Mouse (Mus musculus) mouse trophoblast stem cell (cell line): Measurements from ENCODE around the gene 1700113H08Rik.

Experiments
- in situ Hi-C, 2 experiments: fragments of 300-500 bp; cut with MseI, MboI; formaldehyde crosslinking; loops; 2 replicates in 1 of 2; 3 replicates in 1 of 2; pipeline ENCODE4 v1.15.1; 2025

Gene 1700113H08Rik

DNA sequence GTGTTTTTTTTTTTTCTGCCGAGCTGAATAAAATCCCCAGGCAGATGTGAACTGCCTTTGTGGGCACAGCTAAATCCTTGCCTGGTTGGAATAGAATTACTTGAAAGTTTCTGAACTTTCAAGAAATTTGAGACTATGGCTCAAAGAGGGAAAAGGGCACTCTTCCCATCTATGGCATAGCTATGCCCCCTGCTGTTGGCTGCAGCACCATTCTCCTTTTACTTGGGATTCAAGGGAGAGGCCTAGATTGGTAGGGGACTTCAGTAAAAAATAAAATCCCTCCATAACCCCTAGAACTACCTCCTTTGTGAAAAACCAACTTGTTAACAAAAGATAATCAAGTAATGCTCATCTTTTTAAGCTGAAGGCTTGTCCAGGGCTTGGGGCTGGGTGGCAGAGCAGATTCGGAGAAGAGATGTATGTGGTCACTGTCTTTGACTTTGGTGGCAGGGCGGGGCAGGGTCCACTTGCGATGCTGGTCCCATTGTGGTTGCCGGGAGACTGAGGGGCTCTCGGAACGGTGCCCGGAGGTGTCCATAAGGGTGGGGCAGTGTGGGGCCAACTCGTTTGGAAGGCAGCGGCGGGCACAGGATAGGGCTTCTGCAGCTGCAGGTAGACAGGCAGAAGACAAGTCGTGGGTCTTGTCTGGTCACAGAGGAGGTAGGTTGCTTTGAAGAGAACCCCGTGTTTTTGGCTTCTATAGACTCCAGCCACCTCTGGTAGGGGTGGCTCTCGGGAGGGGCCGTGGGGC lies at the start of gene 1700113H08Rik:
Gene 1700113H08Rik (plus strand): TSS at position 546 of the 751 bp plus-strand sequence.
- in situ Hi-C loops = no loop called here

DNA sequence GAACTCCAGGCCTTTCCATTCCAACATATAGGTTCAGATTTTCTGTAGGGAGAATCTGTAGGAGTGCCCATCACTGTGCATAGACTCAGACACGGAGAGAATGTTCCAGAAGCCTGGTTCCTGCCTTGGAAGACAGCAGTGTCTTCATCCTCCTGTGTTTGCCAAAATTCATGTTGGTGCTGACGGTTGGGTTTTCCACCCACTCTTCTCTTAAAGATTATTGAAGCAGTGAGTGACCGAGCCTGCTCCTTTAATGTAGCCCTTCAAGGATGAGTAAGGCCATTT lies 49.7 kb upstream of the 1700113H08Rik start:
- in situ Hi-C loops = no loop called here

DNA sequence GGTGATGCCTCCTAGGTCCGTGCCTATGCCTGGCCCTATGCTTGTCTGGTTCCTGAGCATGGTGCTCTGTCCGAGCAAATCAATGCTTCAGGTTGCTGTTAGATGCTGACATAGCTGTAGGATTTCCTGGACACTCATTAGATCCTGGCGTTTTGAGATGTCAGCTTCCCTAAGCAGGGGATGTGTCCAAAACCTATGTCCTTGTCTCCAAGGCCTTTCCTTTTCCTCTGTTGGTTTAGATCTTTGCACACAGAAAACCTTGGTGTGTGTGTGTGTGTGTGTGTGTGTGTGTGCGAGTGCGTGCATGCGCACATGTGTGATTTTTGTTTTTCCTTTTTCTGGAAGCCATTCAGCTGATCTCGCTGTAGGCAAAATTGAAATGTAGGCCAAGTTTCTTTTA lies 45.8 kb upstream of the 1700113H08Rik start:
- in situ Hi-C loops = no loop called here

DNA sequence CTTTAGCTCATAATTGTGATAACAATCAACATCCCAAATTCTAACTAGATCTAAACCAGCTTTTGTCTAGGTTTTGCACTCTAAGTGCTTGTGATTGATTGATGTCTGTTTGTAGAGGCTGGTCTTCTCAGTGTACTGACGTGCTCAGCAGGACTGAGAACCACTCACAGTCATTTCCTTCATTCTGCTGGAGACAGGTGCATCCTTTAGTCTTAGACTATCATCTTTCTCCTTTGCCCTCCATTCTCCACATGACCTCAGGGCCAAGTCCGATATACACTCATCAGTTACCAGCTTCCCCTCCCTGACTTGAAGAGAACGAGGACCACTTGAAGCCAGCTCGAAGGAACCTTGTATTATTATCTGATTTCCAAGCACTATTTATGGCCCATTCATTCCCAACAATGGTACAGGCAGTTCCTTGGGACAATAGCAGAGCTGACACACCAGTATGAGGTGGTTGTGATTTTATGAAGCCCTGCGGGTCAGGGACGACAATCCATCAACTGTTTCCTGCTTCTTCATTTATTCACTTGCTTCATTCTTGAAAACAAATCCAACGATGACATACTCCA lies 43.4 kb upstream of the 1700113H08Rik start:
- in situ Hi-C loops = no loop called here

DNA sequence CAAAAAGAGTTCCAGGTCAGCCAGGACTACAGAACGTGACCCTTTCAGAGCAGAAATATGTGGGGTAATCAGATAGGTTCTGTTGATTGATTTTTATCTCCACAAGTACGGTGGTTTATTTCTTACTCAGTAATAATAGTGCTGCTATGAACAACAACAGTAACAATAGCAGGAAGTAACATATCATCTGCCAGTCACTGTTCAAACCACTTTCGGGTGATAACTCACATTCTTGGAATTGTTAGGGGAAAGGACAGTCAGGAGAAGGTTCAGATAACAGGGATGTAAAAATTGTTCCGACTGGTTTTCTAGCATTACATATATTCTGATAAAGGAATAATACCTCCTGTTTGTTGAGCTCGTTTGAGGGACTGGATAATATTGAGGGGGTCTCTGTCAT lies 42.4 kb upstream of the 1700113H08Rik start:
- in situ Hi-C loops = no loop called here

DNA sequence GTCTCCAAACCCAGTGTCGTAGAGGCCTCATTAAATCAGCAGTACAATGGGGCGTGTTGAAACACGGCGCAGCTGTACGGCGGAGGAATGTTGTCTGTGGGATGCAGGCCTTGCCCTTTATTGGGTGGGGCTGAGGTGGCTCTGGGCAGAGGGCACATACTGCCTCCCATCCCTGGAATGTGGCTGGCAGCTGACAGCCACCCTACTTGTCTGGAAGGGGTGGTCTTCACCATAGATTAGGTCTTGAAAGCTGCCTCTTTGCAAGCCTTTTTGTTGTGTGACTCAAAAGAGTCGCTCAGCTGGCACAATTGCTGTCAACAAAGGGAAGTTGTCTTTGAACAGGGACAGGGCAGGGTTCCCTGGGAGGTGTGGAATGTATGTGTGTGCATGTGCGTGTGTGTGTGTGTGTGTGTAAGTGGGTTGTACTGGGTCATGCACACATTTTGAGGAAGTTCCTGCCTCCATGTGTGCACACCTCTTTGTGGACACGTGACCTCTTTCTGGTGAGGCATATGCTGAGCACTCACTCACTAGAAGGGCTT lies 41.6 kb upstream of the 1700113H08Rik start:
- in situ Hi-C loops = no loop called here

DNA sequence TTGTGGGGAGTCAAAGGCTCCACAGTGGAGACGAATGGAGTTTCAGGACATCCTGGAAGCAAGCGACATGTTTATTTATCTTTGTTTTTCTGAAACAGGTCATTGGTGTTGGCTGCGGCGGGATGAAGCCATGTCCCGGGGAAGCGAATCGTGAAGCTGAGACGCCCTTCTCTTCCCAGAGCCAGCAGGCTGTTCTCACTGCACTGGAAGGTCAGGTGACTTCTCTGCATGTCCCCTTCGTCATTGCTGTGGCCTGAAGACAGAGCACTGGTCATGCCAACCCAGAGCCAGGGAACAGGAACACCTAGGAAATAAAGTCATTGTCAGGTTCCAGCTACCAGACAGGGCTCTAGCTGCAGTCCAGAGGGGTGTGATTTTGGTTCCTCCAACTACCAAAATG lies 39.0 kb upstream of the 1700113H08Rik start:
- in situ Hi-C loops = no loop called here

DNA sequence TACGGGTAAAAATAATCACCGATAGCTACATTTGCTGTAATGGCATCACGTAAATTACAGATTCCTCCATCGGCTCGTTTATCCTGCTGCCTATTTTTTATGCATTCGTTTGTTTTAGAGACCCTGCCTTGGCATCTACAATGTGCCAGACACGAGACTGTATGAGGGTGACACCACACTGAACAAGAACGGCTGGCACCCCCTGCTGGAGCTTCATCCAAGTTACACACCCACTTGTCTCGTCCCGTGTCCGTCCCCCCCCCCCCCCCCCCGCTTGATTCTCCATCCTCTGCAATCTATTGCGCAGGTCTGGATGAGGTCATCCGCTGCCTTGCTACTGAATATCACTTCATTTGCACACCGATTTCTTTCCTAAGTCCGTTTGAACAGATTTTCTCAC lies 37.1 kb upstream of the 1700113H08Rik start:
- in situ Hi-C loops = loop anchor here in 1 of 2 experiments (10.0 kb wide), 1 partner anchor 104 kb away; no protein-coding TSS in a partner anchor

DNA sequence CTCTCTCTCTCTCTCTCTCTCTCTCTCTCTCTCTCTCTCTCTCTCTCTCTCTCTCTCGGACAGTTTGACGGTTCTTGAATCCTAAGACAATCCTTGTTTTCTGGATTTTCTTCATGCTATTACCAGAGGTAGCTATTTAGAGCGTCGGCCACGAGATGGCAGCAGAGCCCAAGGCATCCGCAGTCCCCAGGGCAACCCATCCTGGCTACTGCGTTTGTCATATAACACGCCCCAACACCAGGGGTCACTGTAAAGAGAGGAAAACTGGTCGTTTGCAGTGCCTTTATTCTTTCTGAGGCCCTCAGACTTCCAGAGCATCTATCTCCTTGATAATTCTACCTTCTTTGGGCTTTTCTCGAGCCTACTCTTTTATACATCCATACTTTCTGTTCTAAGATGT lies 33.0 kb upstream of the 1700113H08Rik start:
- in situ Hi-C loops = loop anchor here (5.0 to 10.0 kb wide), 2 partner anchors 100 to 477 kb away; no protein-coding TSS in a partner anchor

DNA sequence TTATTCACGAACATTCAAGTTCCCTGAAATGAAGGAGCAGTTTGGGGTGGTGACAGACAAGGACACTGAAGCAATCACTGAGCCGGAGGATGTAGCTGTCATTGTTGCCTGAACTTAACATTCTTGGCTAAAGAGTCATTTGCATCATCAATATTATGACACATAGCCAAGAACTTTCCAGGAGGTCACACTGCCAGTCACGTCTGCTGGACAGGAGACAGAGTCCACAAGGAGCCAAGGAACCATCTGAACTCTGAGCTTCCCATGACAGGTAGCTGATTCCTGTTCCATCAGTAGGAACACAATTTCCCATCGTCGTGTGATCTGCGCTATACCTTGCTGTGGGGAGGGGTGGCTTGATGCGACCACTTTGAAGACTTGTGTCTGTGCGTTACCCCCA lies 25.1 kb upstream of the 1700113H08Rik start:
- in situ Hi-C loops = no loop called here

DNA sequence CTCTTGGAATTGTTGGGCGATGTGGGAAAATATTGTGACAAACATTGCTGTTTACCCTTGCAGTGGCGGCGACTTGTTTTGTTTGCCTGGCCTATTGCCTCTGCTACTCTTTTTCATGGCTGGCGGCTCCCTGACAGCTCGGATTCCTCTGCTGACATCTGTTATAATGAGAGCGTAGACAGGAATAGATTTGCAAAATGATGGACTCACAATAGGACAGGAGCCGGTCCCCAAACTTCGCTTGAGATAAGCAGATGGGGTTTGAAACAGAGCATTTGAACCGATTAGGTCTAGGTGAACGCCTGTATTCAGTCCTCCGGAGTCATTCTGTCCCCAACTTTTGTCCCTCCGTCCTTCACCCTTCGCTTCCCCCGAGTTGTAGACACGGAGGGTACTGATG lies 22.0 kb upstream of the 1700113H08Rik start:
- in situ Hi-C loops = no loop called here

DNA sequence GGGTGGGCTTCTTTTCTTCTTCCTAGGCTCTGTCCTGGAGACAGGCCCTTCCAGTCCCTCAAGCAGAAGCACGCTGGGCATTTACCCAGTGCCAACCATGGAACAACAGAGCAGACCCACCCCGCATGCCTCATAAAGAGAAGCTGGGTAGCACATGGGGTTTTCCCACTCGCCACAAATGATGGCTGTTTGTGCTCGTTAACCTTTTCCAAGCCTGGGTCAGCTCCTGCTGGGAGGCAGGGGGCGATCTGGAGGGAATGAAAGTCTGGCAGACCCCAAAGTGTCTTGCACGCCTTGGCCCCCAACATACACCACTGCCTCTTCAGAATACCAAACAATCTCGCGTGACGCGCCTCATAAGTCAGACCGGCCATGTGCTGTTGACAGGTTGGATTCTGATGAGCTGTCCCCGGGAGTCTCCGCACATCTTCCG lies 21.6 kb upstream of the 1700113H08Rik start:
- in situ Hi-C loops = no loop called here

DNA sequence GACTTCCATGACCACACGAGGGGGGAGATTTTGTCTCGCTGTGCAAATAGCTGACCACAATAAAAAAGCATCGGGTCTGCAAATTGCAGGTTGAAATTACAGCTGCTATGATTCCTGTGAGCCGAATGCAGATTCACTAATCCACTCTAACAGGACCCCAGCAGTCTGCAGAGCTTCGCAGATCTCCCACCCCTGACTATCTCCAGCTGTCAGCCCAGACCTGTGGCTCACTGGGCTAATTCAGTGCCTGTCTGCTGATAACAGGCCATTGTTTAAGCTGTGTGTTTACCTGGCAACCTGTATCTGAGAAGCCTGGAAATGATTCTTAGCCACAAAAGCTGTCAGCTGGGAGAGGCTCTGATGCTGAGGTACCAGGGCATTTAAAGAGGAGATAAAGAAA lies 20.8 kb upstream of the 1700113H08Rik start:
- in situ Hi-C loops = no loop called here

DNA sequence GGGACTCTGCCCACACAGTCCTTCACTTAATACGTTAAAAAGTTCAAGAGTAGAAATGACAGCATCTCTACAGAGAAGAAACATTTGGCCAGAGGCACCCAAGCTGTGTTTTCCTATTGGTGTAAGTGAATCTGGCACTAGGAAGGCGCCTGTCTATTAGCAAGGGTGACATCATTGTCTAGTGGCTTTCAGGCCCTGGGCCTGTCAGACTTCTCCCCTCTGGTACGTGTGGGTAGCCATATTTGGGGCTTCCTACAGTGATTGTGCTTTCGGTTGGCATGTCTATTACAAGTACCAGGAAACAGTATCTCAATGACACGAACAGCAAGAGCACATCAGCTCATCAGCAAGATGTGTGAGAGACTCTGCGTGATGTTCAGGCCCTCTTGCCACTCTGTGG lies 18.5 kb upstream of the 1700113H08Rik start:
- in situ Hi-C loops = no loop called here

DNA sequence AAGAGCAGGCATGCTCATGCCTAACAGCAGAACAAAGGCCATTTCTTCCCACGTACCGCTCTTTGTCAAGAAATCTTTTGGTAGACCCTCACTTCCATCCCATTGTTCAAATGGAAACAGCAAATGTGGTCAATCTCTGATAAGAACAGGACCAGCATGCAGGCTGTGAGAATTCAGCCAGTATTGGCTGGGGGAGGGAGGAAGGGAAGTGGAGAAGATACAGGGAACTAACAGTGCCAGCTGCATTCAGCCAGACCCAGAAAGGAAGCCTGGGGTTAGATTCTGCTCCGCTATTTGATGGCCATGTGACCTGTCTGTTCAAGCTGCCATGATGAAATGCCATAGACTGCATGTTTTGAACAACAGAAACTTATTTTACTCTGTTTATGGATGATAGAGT lies 18.0 kb upstream of the 1700113H08Rik start:
- in situ Hi-C loops = no loop called here

DNA sequence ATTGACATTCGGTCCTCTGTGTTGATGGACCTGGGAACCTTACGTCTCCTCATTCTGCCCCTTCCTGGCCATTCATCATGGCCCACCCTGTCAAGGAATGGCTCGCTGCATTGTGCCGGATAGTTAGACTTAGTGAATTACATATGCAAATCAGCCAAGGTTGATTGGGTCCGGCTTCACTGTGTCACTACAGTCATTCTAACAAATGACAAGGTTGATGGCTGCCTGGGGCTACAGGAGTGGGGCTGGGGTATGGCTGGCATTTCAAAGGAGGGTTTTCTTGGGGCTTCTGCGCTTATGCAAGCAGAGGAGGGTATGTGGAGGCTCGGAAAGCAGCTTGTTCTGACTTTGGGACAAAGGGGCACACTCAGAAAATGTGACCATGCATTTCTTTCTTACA lies 16.6 kb upstream of the 1700113H08Rik start:
- in situ Hi-C loops = no loop called here

DNA sequence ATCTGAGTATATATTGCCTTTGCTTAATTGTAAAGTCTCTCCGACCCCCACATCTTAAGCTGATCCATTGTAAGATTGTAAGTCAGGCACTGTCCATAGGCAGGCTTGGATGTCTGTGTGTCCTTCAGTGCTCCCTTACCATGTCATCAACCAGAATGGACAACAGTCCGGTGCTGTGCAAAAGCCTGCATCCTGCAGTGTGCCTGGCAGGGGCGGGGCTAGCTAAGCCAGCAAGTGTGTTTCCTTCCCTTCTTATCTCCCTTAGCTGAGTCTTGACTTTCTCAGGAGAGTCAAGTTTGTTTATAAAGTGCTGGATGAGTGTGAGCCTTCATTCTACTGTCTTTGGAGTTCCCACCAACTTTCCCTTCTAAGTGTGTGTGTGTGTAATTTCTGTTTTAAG lies 12.6 kb upstream of the 1700113H08Rik start:
- in situ Hi-C loops = no loop called here

DNA sequence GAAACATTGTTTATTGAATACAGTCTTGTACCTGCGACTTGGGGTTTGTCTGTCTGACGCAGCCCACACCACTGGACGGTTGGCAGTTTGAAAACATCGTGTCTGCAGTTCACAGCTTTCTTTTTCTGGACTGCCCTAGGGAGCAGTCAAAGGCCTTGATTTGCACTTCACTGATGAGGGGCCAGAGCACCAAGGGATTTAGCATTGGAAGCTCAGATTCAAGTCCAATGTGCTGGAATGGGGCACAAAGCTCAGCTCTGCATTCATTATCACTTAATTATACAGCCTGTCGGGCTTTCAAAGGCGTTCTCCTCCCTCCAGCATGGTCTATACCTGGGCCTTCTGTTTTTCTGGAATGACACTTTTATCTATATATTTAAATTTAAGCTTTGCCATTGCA lies 11.4 kb upstream of the 1700113H08Rik start:
- in situ Hi-C loops = no loop called here

DNA sequence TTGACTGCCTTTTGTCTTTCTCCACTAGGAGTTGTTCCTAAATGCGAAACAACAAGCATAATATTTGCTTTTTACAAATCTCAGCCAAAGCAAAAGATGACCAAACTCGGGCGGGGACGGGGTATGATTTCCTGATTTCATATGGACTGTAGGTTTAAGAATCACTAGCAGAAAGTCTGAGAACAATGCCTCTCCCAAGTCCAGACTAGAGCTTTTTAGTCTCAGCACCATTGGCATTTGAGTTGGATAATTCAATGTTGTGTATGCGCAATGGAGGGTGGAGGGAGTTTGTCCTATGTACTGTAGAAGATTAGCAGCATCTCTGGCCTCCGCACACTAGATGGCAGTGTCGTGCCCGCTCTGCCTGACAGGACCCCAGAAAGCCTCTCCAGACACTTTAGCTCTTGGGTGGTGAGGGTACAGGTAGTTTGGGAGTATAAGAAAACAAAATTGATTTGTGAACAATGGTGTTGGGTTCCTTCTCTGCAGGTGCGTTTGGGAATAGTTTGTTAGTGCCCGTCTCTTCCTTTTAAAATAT lies 10.8 kb upstream of the 1700113H08Rik start:
- in situ Hi-C loops = no loop called here

DNA sequence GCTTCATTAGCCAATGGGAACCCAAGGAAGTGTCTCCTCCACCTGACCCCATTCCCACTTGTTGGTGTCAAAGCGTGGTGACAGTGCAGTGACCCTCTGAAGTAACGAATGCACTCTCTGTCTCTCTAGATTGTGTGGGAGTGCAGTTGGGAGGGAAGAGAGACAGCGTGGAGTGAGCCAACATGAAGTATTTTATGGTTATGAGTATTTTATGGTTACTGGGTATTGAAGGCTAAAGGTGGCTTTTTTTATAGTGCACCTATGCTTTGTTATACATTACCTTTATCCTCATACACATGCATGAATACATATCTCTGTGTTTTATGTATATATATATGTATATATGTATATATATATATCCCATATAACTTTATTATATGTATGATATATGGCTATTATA lies 8.7 kb upstream of the 1700113H08Rik start:
- in situ Hi-C loops = no loop called here

DNA sequence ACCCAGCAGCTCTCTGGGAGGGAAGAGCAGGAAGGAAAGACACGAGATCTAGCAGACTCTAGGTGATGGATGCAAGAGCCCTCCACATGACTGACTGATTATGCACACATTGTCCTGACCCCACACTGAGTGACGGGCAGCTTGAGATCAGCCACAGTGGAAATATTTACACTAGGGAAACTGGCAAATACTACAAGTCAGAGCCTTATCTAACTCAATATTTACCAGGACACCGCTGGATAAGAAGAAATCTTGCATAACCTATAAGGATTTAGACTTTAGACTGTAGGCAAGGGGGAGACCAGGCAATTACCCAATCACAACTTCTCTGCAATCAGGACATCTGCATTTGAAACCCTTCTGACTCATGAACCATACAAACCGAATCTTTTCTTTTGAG lies 6.1 kb upstream of the 1700113H08Rik start:
- in situ Hi-C loops = no loop called here

DNA sequence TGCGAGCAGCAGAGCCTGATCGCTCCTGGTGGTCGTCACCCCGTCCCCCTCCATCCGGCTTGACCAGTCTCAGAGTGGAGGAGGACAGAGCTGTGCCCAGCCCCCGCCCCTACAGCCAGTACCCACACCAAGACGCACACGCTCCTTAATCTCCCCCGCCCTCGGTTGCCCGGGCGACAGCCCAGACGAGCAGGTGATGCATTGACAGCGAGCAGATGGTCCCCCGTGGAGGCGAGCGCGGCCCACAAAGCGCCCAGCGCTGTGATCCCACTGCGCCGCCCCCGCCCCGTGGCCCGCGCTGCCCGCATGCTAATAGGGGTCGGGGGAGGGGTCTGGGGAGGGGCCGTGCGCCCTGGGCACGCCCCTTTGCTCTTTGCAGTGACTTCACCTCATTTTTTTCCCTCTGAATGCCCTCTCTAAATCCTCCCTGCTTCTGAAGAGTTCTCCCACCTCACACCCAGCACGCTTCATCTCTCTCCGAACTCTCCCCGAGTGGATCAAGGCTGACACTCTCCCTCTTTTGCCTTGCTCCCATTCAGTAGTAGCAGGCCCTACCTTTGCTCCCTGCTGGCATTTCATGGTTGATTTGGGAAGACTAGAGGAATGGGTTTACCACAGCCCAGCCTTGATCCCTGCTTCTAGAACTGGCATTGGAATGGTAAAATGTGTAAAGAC lies 543 bp downstream of the 1700113H08Rik start:
- in situ Hi-C loops = no loop called here

DNA sequence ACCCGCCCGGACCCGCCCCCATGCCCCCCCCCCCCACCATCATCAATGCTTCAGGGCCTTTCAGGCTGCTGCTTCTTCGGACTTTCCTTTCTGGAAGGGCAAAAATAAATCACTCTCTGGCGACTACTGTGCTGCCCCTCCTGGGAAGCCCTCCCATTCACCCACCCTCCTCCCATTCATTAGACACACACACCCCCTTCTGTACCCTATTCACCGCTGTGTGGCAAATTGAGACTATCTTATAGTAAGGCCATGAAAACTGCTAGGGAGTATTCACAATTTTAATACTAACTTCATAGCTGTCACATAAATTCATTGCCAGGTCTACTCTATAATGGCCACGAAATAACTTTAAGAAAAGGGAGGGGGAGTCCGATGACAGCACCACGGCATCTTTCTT lies 1.1 kb downstream of the 1700113H08Rik start:
- in situ Hi-C loops = no loop called here
